Mouse (Mus musculus): ENCODE measurements around the gene Exoc6b. TPM values are rescaled to one million over a fixed set of nuclear protein-coding genes. Genes with fewer than 3 reads are reported as not detected.

The Exoc6b gene
- polyA plus RNA-seq, 1 experiment from 2014 or later: 34.2 TPM

GRCm38 (mm10) chr6:84586551-84587200, 482.6 kb downstream of the Exoc6b start:
- no peak for ATAC-seq (ENCODE audit: borderline replicate concordance, extremely low read depth, low FRiP score, low TSS enrichment)
- Histone ChIP-seq H3K27ac (no peak overlapping the region), H3K9me3 (no peaks in the 10 kb centered on the region), H3K27me3 (peaks cover 94% of the 10 kb centered on the region), H3K4me3 (peak overlapping the region; percentile 49), H3K4me1 (peaks cover 84% of the 10 kb centered on the region), H3K36me3 (no peaks in the 10 kb centered on the region), H3K4me2 (peak overlapping the region; percentile 97), H3K9ac (no peak overlapping the region)
- WGBS: 3% methylated on average over 28 of the region's 28 CpGs

GRCm38 (mm10) chr6:84585686-84586300, 483.5 kb downstream of the Exoc6b start:
- Histone ChIP-seq H3K27ac (no peak overlapping the region), H3K4me3 (peak overlapping the region; percentile 49), H3K9ac (0 out of 2 replicates have a peak overlapping the region, but pooled peaks have one; percentile 21), H3K27me3 (peaks cover 98% of the 10 kb centered on the region), H3K9me3 (no peaks in the 10 kb centered on the region), H3K36me3 (no peaks in the 10 kb centered on the region), H3K4me1 (peaks cover 85% of the 10 kb centered on the region), H3K4me2 (peak overlapping the region; percentile 97)
- ATAC-seq (ENCODE audit: borderline replicate concordance, extremely low read depth, low FRiP score, low TSS enrichment): no peak
- under 1% methylated on average over 37 of the region's 37 CpGs for WGBS

GRCm38 (mm10) chr6:84584783-84585685, 484.3 kb downstream of the Exoc6b start:
- under 1% methylated on average over 66 of the region's 66 CpGs for WGBS
- H3K36me3 ChIP-seq: no peaks in the 10 kb centered on the region
- H3K9me3 ChIP-seq: no peaks in the 10 kb centered on the region
- peak overlapping the region; percentile 49 for H3K4me3 ChIP-seq
- peaks cover 80% of the 10 kb centered on the region for H3K4me1 ChIP-seq
- H3K4me2 ChIP-seq: peak overlapping the region; percentile 97
- H3K9ac ChIP-seq: 0 out of 2 replicates have a peak overlapping the region, but pooled peaks have one; percentile 21
- H3K27ac ChIP-seq: no peak overlapping the region
- H3K27me3 ChIP-seq: peaks cover 100% of the 10 kb centered on the region
- ATAC-seq (ENCODE audit: borderline replicate concordance, extremely low read depth, low FRiP score, low TSS enrichment): peak; percentile 16; the same call in 1 of the 2 replicates

GRCm38 (mm10) chr6:84583841-84584782, 485.2 kb downstream of the Exoc6b start:
- H3K27ac ChIP-seq: peak overlapping the region; percentile 2; the same call in 1 of the 2 replicates
- no peaks in the 10 kb centered on the region for H3K9me3 ChIP-seq
- peaks cover 71% of the 10 kb centered on the region for H3K4me1 ChIP-seq
- peak overlapping the region; percentile 97 for H3K4me2 ChIP-seq
- ATAC-seq (ENCODE audit: borderline replicate concordance, extremely low read depth, low FRiP score, low TSS enrichment): peak; percentile 7; the same call in 1 of the 2 replicates
- H3K36me3 ChIP-seq: no peaks in the 10 kb centered on the region
- peak overlapping the region; percentile 49 for H3K4me3 ChIP-seq
- H3K9ac ChIP-seq: no peak overlapping the region
- peaks cover 97% of the 10 kb centered on the region for H3K27me3 ChIP-seq
- WGBS: 2% methylated on average over 48 of the region's 48 CpGs

- Histone ChIP-seq H3K27me3 (peaks cover 89% of the 10 kb centered on the region), H3K9me3 (no peaks in the 10 kb centered on the region), H3K4me3 (peak overlapping the region; percentile 49), H3K9ac (no peak overlapping the region), H3K36me3 (no peaks in the 10 kb centered on the region), H3K4me1 (peaks cover 67% of the 10 kb centered on the region), H3K27ac (peak overlapping the region; percentile 2; the same call in 1 of the 2 replicates), H3K4me2 (peak overlapping the region; percentile 97)
- ATAC-seq (ENCODE audit: borderline replicate concordance, extremely low read depth, low FRiP score, low TSS enrichment): peak; percentile 73; the same call in 1 of the 2 replicates
- WGBS: under 1% methylated on average over 26 of the region's 26 CpGs
Observed at GRCm38 (mm10) chr6:84583371-84583770, 485.9 kb downstream of the Exoc6b start.

GRCm38 (mm10) chr6:84582826-84583225, 486.5 kb downstream of the Exoc6b start:
- Histone ChIP-seq H3K27ac (no peak overlapping the region), H3K4me1 (peaks cover 62% of the 10 kb centered on the region), H3K9me3 (no peaks in the 10 kb centered on the region), H3K9ac (no peak overlapping the region), H3K27me3 (peaks cover 84% of the 10 kb centered on the region), H3K4me3 (no peak overlapping the region; the same call in 1 of the 2 replicates), H3K36me3 (no peaks in the 10 kb centered on the region), H3K4me2 (peak overlapping the region; percentile 97)
- ATAC-seq (ENCODE audit: borderline replicate concordance, extremely low read depth, low FRiP score, low TSS enrichment): no peak
- 36% methylated on average over 5 of the region's 5 CpGs for WGBS

- no peak overlapping the region for H3K9ac ChIP-seq
- no peak for ATAC-seq (ENCODE audit: borderline replicate concordance, extremely low read depth, low FRiP score, low TSS enrichment)
- no peaks in the 10 kb centered on the region for H3K36me3 ChIP-seq
- H3K27me3 ChIP-seq: peaks cover 75% of the 10 kb centered on the region
- H3K4me2 ChIP-seq: no peak overlapping the region
- no peak overlapping the region for H3K4me3 ChIP-seq
- H3K9me3 ChIP-seq: no peaks in the 10 kb centered on the region
- 48% methylated on average over 9 of the region's 9 CpGs for WGBS
- H3K27ac ChIP-seq: no peak overlapping the region
- peaks cover 53% of the 10 kb centered on the region for H3K4me1 ChIP-seq
Observed at GRCm38 (mm10) chr6:84581833-84582445, 487.4 kb downstream of the Exoc6b start.

GRCm38 (mm10) chr6:84580979-84581832, 488.1 kb downstream of the Exoc6b start:
- H3K4me2 ChIP-seq: no peak overlapping the region
- H3K4me3 ChIP-seq: no peak overlapping the region
- H3K27me3 ChIP-seq: peaks cover 68% of the 10 kb centered on the region
- H3K4me1 ChIP-seq: peaks cover 45% of the 10 kb centered on the region
- WGBS: 62% methylated on average over 6 of the region's 6 CpGs
- no peaks in the 10 kb centered on the region for H3K9me3 ChIP-seq
- H3K36me3 ChIP-seq: no peaks in the 10 kb centered on the region
- ATAC-seq (ENCODE audit: borderline replicate concordance, extremely low read depth, low FRiP score, low TSS enrichment): no peak
- H3K9ac ChIP-seq: no peak overlapping the region
- H3K27ac ChIP-seq: no peak overlapping the region

GRCm38 (mm10) chr6:84579508-84579907, 489.8 kb downstream of the Exoc6b start:
- no peak overlapping the region for H3K27ac ChIP-seq
- peaks cover 63% of the 10 kb centered on the region for H3K27me3 ChIP-seq
- H3K4me3 ChIP-seq: no peak overlapping the region
- no peaks in the 10 kb centered on the region for H3K9me3 ChIP-seq
- no peak overlapping the region for H3K4me2 ChIP-seq
- H3K36me3 ChIP-seq: no peaks in the 10 kb centered on the region
- peaks cover 29% of the 10 kb centered on the region for H3K4me1 ChIP-seq
- no peak overlapping the region for H3K9ac ChIP-seq
- WGBS: 72% methylated on average over 8 of the region's 8 CpGs
- no peak for ATAC-seq (ENCODE audit: borderline replicate concordance, extremely low read depth, low FRiP score, low TSS enrichment)

GRCm38 (mm10) chr6:84578928-84579327, 490.4 kb downstream of the Exoc6b start:
- H3K27me3 ChIP-seq: peaks cover 62% of the 10 kb centered on the region
- no peak overlapping the region for H3K9ac ChIP-seq
- H3K9me3 ChIP-seq: no peaks in the 10 kb centered on the region
- no peak for ATAC-seq (ENCODE audit: borderline replicate concordance, extremely low read depth, low FRiP score, low TSS enrichment)
- H3K27ac ChIP-seq: no peak overlapping the region
- WGBS: 15% methylated on average over 5 of the region's 5 CpGs
- H3K4me3 ChIP-seq: no peak overlapping the region
- H3K36me3 ChIP-seq: no peaks in the 10 kb centered on the region
- H3K4me1 ChIP-seq: peaks cover 23% of the 10 kb centered on the region
- H3K4me2 ChIP-seq: no peak overlapping the region

Measured in lung, embryonic 15.5 days (tissue).